Mouse (Mus musculus) small intestine, adult 2 months (tissue): ENCODE results near the gene Fcrl5.
A peak's percentile ranks its signal among the peaks of the same experiment; 100 is the strongest.

ENCODE experiments used
- CTCF ChIP-seq: fragments of 200-500 bp; IDR thresholded peaks from 2 replicates; pipeline ENCODE4 v1.5.1; 2012; ENCODE audit warnings: low read depth, mild to moderate bottlenecking, control low read depth, inconsistent platforms, low read length, moderate library complexity, mixed read lengths; ENCODE audit not compliant: insufficient replicate concordance, insufficient read length; ENCODE audit errors: extremely low read depth
- POLR2A ChIP-seq: fragments of 200-500 bp; IDR thresholded peaks from 2 replicates; pipeline ENCODE4 v1.6.1; 2012; ENCODE audit warnings: low read depth, mild to moderate bottlenecking, control low read depth, inconsistent platforms, low read length, moderate library complexity

- TF ChIP-seq CTCF (peak; percentile 27; the same call in 1 of the 2 replicates), POLR2A (no peak)
Measured at GRCm38 (mm10) chr3:87422386-87422910, 13.1 kb upstream of the Fcrl5 start.
